Mouse (Mus musculus) olfactory bulb, adult 2 months (tissue): Measurements from ENCODE around the gene Tlnrd1.

Experiments used
- CTCF ChIP-seq: fragments of 200-500 bp; IDR thresholded peaks from 2 replicates; pipeline ENCODE4 v1.5.1; 2012; ENCODE audit warnings: low read depth, mild to moderate bottlenecking, low read length, moderate library complexity; ENCODE audit not compliant: insufficient read depth
- POLR2A ChIP-seq: fragments of 200-500 bp; IDR thresholded peaks from 2 replicates; pipeline ENCODE4 v1.6.1; 2012; ENCODE audit warnings: mild to moderate bottlenecking, low read depth, low read length, moderate library complexity; ENCODE audit not compliant: insufficient read depth

GRCm38 (mm10) chr7:83892333-83892669 lies 8.2 kb upstream of the Tlnrd1 start:
- TF ChIP-seq POLR2A (0 out of 2 replicates have a peak, but pooled peaks have one; percentile 12), CTCF (no peak)
